Mouse (Mus musculus): ENCODE measurements around the gene Col4a6.

GRCm38 (mm10) chrX:141447936-141448335 lies 25.9 kb downstream of the Col4a6 start:
- TF ChIP-seq CTCF (IDR thresholded peaks at IDR 0.05; ENCODE audit: low read depth) (no peak), EP300 (IDR thresholded peaks at IDR 0.05; ENCODE audit: low read depth) (no peak)
